Mouse (Mus musculus) E14TG2a.4 (cell line): Measurements from ENCODE around the gene Traf1.

ENCODE experiments used
- CTCF ChIP-seq: conservative IDR thresholded peaks from 2 replicates; pipeline ENCODE4 v1.5.1; 2014; ENCODE audit warnings: low read length
- POU5F1 ChIP-seq: IDR thresholded peaks from 2 replicates; pipeline ENCODE4 v1.6.1; 2014; ENCODE audit warnings: low read length, borderline replicate concordance

DNA sequence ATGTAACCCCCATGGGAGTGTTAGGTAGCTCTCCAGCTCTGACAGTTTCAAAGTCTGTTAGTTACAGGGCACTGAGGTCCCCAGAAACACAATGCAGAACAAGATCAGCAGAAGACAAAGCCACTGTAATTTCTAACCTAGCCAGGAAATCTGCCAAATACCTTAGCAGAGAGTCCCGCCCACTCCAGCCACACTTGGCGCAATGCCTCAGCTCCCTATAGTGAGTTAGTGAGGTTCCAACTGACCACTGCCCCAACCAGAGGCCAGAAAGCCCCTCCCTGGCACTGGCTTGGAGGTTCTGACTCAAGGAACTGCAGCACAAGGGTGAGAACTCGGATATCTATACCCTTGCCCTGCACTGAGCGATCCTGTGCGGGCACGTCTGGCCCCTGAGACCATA is 58.8 kb downstream of the Traf1 start:
- TF ChIP-seq CTCF, result no peak
- TF ChIP-seq POU5F1, result no peak
